Comparison of ENCODE assay signal across 8 mouse cellular contexts in genomic region chr8:4247951-4248540, GRCm38 (mm10). TPM values are rescaled to one million over a fixed set of nuclear protein-coding genes. Genes with fewer than 3 reads are reported as not detected.
DNase-seq lines count a peak whose midpoint lies in the region; ATAC-seq and TF ChIP-seq lines count a peak whose summit lies in the region.

Gene Tgfbr3l (plus strand): TSS chr8:4248214.

- H3K4me1 ChIP-seq in heart, embryonic 15.5 days (replicated peaks) = peaks cover 28% of the 10 kb centered on the region
- peaks cover 20% of the 10 kb centered on the region for H3K4me1 ChIP-seq in midbrain, embryonic 13.5 days (replicated peaks)
- H3K4me1 ChIP-seq in midbrain, embryonic 15.5 days = peaks cover 9% of the 10 kb centered on the region
- H3K4me1 ChIP-seq in limb, embryonic 14.5 days (ENCODE audit: control insufficient read depth, insufficient read depth, low read length) = peaks cover 14% of the 10 kb centered on the region

- intact Hi-C loops in heart, postnatal 25 days (cut with DNase I) = no loop called here

- H3K27ac ChIP-seq in heart, embryonic 15.5 days = peak within 1 kb of the TSS; percentile 66
- H3K27ac ChIP-seq in midbrain, embryonic 13.5 days = no peak within 1 kb of the TSS
- no peak within 1 kb of the TSS for H3K27ac ChIP-seq in midbrain, embryonic 15.5 days
- H3K27ac ChIP-seq in limb, embryonic 14.5 days (replicated peaks; ENCODE audit: low read depth, low read length) = no peak within 1 kb of the TSS

- peak within 1 kb of the TSS; percentile 56 for H3K4me2 ChIP-seq in heart, embryonic 15.5 days
- H3K4me2 ChIP-seq in midbrain, embryonic 13.5 days (replicated peaks) = no peak within 1 kb of the TSS
- H3K4me2 ChIP-seq in midbrain, embryonic 15.5 days = no peak within 1 kb of the TSS
- no peak within 1 kb of the TSS for H3K4me2 ChIP-seq in limb, embryonic 14.5 days (replicated peaks; ENCODE audit: low read depth, low read length, severe bottlenecking)

- H3K27me3 ChIP-seq in heart, embryonic 15.5 days = no peaks in the 10 kb centered on the region
- H3K27me3 ChIP-seq in midbrain, embryonic 13.5 days = peaks cover 15% of the 10 kb centered on the region; the same call in 1 of the 2 replicates
- no peaks in the 10 kb centered on the region; the same call in 1 of the 2 replicates for H3K27me3 ChIP-seq in midbrain, embryonic 15.5 days (replicated peaks)
- no peaks in the 10 kb centered on the region for H3K27me3 ChIP-seq in limb, embryonic 14.5 days (ENCODE audit: control insufficient read depth, insufficient read depth, low read length)

- peaks cover 38% of the 10 kb centered on the region for H3K36me3 ChIP-seq in heart, embryonic 15.5 days
- peaks cover 69% of the 10 kb centered on the region for H3K36me3 ChIP-seq in midbrain, embryonic 13.5 days
- H3K36me3 ChIP-seq in midbrain, embryonic 15.5 days (replicated peaks) = peaks cover 37% of the 10 kb centered on the region
- peaks cover 59% of the 10 kb centered on the region for H3K36me3 ChIP-seq in limb, embryonic 14.5 days (ENCODE audit: control insufficient read depth, insufficient read depth, low read length)

- peak within 1 kb of the TSS; percentile 30; the same call in 1 of the 2 replicates for H3K4me3 ChIP-seq in heart, embryonic 15.5 days
- no peak within 1 kb of the TSS for H3K4me3 ChIP-seq in midbrain, embryonic 13.5 days (replicated peaks)
- H3K4me3 ChIP-seq in midbrain, embryonic 15.5 days = no peak within 1 kb of the TSS
- no peak within 1 kb of the TSS for H3K4me3 ChIP-seq in limb, embryonic 14.5 days (replicated peaks; ENCODE audit: low read length)

- DNase-seq in heart, postnatal 25 days (ENCODE audit: low spot score) = no peak
- no peak for DNase-seq in adrenal gland, postnatal 25 days
- no peak for DNase-seq in limb, embryonic 14.5 days (ENCODE audit: low spot score)
- DNase-seq in embryo, embryonic 10 days (ENCODE audit: low spot score) = no peak

- no peak for ATAC-seq in heart, embryonic 15.5 days (replicated peaks; ENCODE audit: insufficient number of reproducible peaks, insufficient read depth, low FRiP score, low read depth)
- ATAC-seq in midbrain, embryonic 13.5 days = no peak
- ATAC-seq in midbrain, embryonic 15.5 days (replicated peaks) = no peak
- ATAC-seq in limb, embryonic 14.5 days (ENCODE audit: low FRiP score, low read depth) = no peak
- no peak for ATAC-seq in erythroblast, adult 5-6 weeks (replicated peaks; ENCODE audit: low FRiP score, poor library complexity, severe bottlenecking)

- 75% methylated on average over 15 of the region's 15 CpGs for whole genome bisulfite sequencing in heart, embryonic 15.5 days
- 82% methylated on average over 15 of the region's 15 CpGs for WGBS in midbrain, embryonic 13.5 days
- WGBS in midbrain, embryonic 15.5 days = 76% methylated on average over 15 of the region's 15 CpGs
- WGBS in limb, embryonic 14.5 days = 83% methylated on average over 15 of the region's 15 CpGs

- peak within 1 kb of the TSS; percentile 40; the same call in 1 of the 2 replicates for H3K9ac ChIP-seq in heart, embryonic 15.5 days
- H3K9ac ChIP-seq in midbrain, embryonic 13.5 days (replicated peaks) = peak within 1 kb of the TSS; percentile 41; the same call in 1 of the 2 replicates
- H3K9ac ChIP-seq in midbrain, embryonic 15.5 days = no peak within 1 kb of the TSS
- H3K9ac ChIP-seq in limb, embryonic 14.5 days (ENCODE audit: low read depth, low read length, severe bottlenecking) = peak within 1 kb of the TSS; percentile 25; the same call in 1 of the 2 replicates

- TF ChIP-seq POLR2A in limb, embryonic 14.5 days (IDR thresholded peaks at IDR 0.05; ENCODE audit: borderline replicate concordance, extremely low read depth, insufficient read depth, insufficient read length) = no peak

- H3K9me3 ChIP-seq in heart, embryonic 15.5 days (replicated peaks) = no peaks in the 10 kb centered on the region
- H3K9me3 ChIP-seq in midbrain, embryonic 13.5 days = no peaks in the 10 kb centered on the region
- no peaks in the 10 kb centered on the region for H3K9me3 ChIP-seq in midbrain, embryonic 15.5 days
- H3K9me3 ChIP-seq in limb, embryonic 14.5 days (ENCODE audit: control insufficient read depth, low read length) = no peaks in the 10 kb centered on the region

RNA-seq across cellular contexts. Expression of gene Tgfbr3l, which starts in this region (rescaled TPM):
- 3.0 and 3.3 TPM in 2 replicates for polyA plus RNA-seq in heart, embryonic 15.5 days (2015; fragmentation: Nextera tagmentation; extraction: Ambion mirVana)
- total RNA-seq in heart, postnatal 25 days (2021) = 1 to 10 TPM; 2.4 to 2.5 TPM
- 8.0 and 8.5 TPM in 2 replicates for polyA plus RNA-seq in midbrain, embryonic 13.5 days (2015; fragmentation: Nextera tagmentation; extraction: Ambion mirVana)
- polyA plus RNA-seq in midbrain, embryonic 15.5 days (2015; fragmentation: Nextera tagmentation; extraction: Ambion mirVana) = 5.2 and 6.6 TPM in 2 replicates
- total RNA-seq in adrenal gland, postnatal 25 days (2021) = 15.8 and 22.6 TPM in 2 replicates
- 63.0 and 98.7 TPM in 2 replicates for polyA plus RNA-seq in limb, embryonic 14.5 days (2012; rRNA removed)
- 4.6 and 5.3 TPM in 2 replicates for polyA plus RNA-seq in limb, embryonic 14.5 days (2014; fragmentation: Nextera tagmentation; extraction: Ambion mirVana)
- total RNA-seq in erythroblast, adult 5-6 weeks (2015; ENCODE audit: low replicate concordance) = 6.1 TPM in 1 of 2 replicates, not detected in the other
- total RNA-seq in erythroblast, adult 5-6 weeks (2017; ENCODE audit: low replicate concordance) = 0.43 TPM in 1 of 2 replicates, not detected in the other
